Mouse (Mus musculus) heart, adult 11 months (tissue): ENCODE measurements around the gene Ppp1cc.
"Not testable (repeated sequence)": the region's sequence is repeated elsewhere in the genome, so short reads cannot be mapped to it uniquely, and the experiment has no call there.

Source experiments
- DNase-seq: peaks from one replicate; pipeline ENCODE4 v3.0.0; 2022

Gene Ppp1cc

GRCm38 (mm10) chr5:122138856-122139255 lies 19.2 kb upstream of the Ppp1cc start:
- DNase-seq, result no peak

- not testable (repeated sequence) for DNase-seq
These were observed 18.3 kb upstream of the Ppp1cc start for GRCm38 (mm10) chr5:122139771-122140170.

- DNase-seq, result no peak
These were observed 17.4 kb upstream of the Ppp1cc start, which contains the start of gene Ccdc63 for GRCm38 (mm10) chr5:122140723-122141122. Gene Ccdc63, minus strand, starts transcription at chr5:122140823.

GRCm38 (mm10) chr5:122142230-122142992 lies 15.7 kb upstream of the Ppp1cc start:
- DNase-seq, result no peak

GRCm38 (mm10) chr5:122143543-122143942 lies 14.5 kb upstream of the Ppp1cc start:
- peak; percentile 98 for DNase-seq

GRCm38 (mm10) chr5:122144825-122145224 lies 13.3 kb upstream of the Ppp1cc start:
- no peak for DNase-seq

- no peak for DNase-seq
These were observed 12.6 kb upstream of the Ppp1cc start for GRCm38 (mm10) chr5:122145381-122146055.

- peak; percentile 99 for DNase-seq
These were observed 12.0 kb upstream of the Ppp1cc start for GRCm38 (mm10) chr5:122146056-122146580.

GRCm38 (mm10) chr5:122146609-122147008 lies 11.5 kb upstream of the Ppp1cc start:
- DNase-seq, result no peak

GRCm38 (mm10) chr5:122148107-122148506 lies 10.0 kb upstream of the Ppp1cc start:
- DNase-seq, result no peak

- DNase-seq, result no peak
These were observed 8.8 kb upstream of the Ppp1cc start for GRCm38 (mm10) chr5:122149259-122149658.

- not testable (repeated sequence) for DNase-seq
These were observed 5.6 kb upstream of the Ppp1cc start for GRCm38 (mm10) chr5:122152508-122152907.

- DNase-seq, result no peak
These were observed 4.1 kb upstream of the Ppp1cc start for GRCm38 (mm10) chr5:122154006-122154405.

- DNase-seq, result no peak
These were observed 3.3 kb upstream of the Ppp1cc start for GRCm38 (mm10) chr5:122154782-122155181.

GRCm38 (mm10) chr5:122155613-122156012 lies 2.5 kb upstream of the Ppp1cc start:
- no peak for DNase-seq

GRCm38 (mm10) chr5:122156486-122156885 lies 1.6 kb upstream of the Ppp1cc start:
- no peak for DNase-seq

GRCm38 (mm10) chr5:122158557-122159515 lies 758 bp downstream of the Ppp1cc start:
- DNase-seq, result peak; percentile 95

GRCm38 (mm10) chr5:122163194-122163593 lies 5.1 kb downstream of the Ppp1cc start:
- DNase-seq, result peak; percentile 93

GRCm38 (mm10) chr5:122164011-122164410 lies 5.9 kb downstream of the Ppp1cc start:
- no peak for DNase-seq

GRCm38 (mm10) chr5:122165233-122165915 lies 7.3 kb downstream of the Ppp1cc start:
- no peak for DNase-seq

- DNase-seq, result no peak
These were observed 8.6 kb downstream of the Ppp1cc start for GRCm38 (mm10) chr5:122166636-122167161.
